Mouse (Mus musculus): ENCODE data around the gene Zbtb48. TPM values are rescaled to one million over a fixed set of nuclear protein-coding genes. Genes with fewer than 3 reads are reported as not detected.

Gene Zbtb48
- polyA plus RNA-seq, 1 experiment: not detected

- 82% methylated on average over 6 of the region's 6 CpGs for WGBS
- no peak overlapping the region for H3K4me3 ChIP-seq (ENCODE audit: insufficient read depth, low read depth, low read length)
- TF ChIP-seq CTCF (IDR thresholded peaks at IDR 0.05; ENCODE audit: insufficient read depth, low read depth, low read length): no peak
- TF ChIP-seq POLR2A (IDR thresholded peaks at IDR 0.05; ENCODE audit: insufficient read depth, low read depth, low read length): no peak
Measured at GRCm38 (mm10) chr4:152019073-152019472, 8.4 kb downstream of the Zbtb48 start.

GRCm38 (mm10) chr4:152013036-152013813 is 14.2 kb downstream of the Zbtb48 start:
- 79% methylated on average over 12 of the region's 12 CpGs for WGBS
- Histone ChIP-seq H3K4me3 (ENCODE audit: insufficient read depth, low read depth, low read length) (no peak overlapping the region), H3K27ac (ENCODE audit: insufficient read depth, low read depth, low read length) (no peak overlapping the region), H3K4me1 (ENCODE audit: control insufficient read depth, insufficient read depth, low read length) (peaks cover 34% of the 10 kb centered on the region)
- TF ChIP-seq CTCF (IDR thresholded peaks at IDR 0.05; ENCODE audit: insufficient read depth, low read depth, low read length) (no peak), POLR2A (IDR thresholded peaks at IDR 0.05; ENCODE audit: insufficient read depth, low read depth, low read length) (no peak)

More at GRCm38 (mm10) chr4:152019073-152019472, 8.4 kb downstream of the Zbtb48 start:
- Histone ChIP-seq H3K27ac (ENCODE audit: insufficient read depth, low read depth, low read length) (no peak overlapping the region), H3K4me1 (ENCODE audit: control insufficient read depth, insufficient read depth, low read length) (peaks cover under 1% of the 10 kb centered on the region; the same call in 1 of the 2 replicates)

- H3K27ac ChIP-seq (ENCODE audit: insufficient read depth, low read depth, low read length): no peak overlapping the region
- WGBS: 91% methylated on average over 16 of the region's 16 CpGs
Measured at GRCm38 (mm10) chr4:152012109-152012508, 15.4 kb downstream of the Zbtb48 start.

GRCm38 (mm10) chr4:152011171-152011760 is 16.2 kb downstream of the Zbtb48 start:
- TF ChIP-seq CTCF (IDR thresholded peaks at IDR 0.05; ENCODE audit: insufficient read depth, low read depth, low read length) (no peak), POLR2A (IDR thresholded peaks at IDR 0.05; ENCODE audit: insufficient read depth, low read depth, low read length) (no peak)
- Histone ChIP-seq H3K4me3 (ENCODE audit: insufficient read depth, low read depth, low read length) (peak overlapping the region; percentile 78), H3K27ac (ENCODE audit: insufficient read depth, low read depth, low read length) (no peak overlapping the region)

More at GRCm38 (mm10) chr4:152012109-152012508, 15.4 kb downstream of the Zbtb48 start:
- Histone ChIP-seq H3K4me3 (ENCODE audit: insufficient read depth, low read depth, low read length) (no peak overlapping the region), H3K4me1 (ENCODE audit: control insufficient read depth, insufficient read depth, low read length) (peaks cover 44% of the 10 kb centered on the region)
- TF ChIP-seq CTCF (IDR thresholded peaks at IDR 0.05; ENCODE audit: insufficient read depth, low read depth, low read length) (no peak), POLR2A (IDR thresholded peaks at IDR 0.05; ENCODE audit: insufficient read depth, low read depth, low read length) (no peak)

GRCm38 (mm10) chr4:152010707-152011134 is 16.8 kb downstream of the Zbtb48 start:
- Histone ChIP-seq H3K4me3 (ENCODE audit: insufficient read depth, low read depth, low read length) (peak overlapping the region; percentile 78), H3K4me1 (ENCODE audit: control insufficient read depth, insufficient read depth, low read length) (peaks cover 46% of the 10 kb centered on the region), H3K27ac (ENCODE audit: insufficient read depth, low read depth, low read length) (no peak overlapping the region)
- WGBS: 17% methylated on average over 13 of the region's 13 CpGs
- TF ChIP-seq CTCF (IDR thresholded peaks at IDR 0.05; ENCODE audit: insufficient read depth, low read depth, low read length): no peak

More at GRCm38 (mm10) chr4:152011171-152011760, 16.2 kb downstream of the Zbtb48 start:
- 80% methylated on average over 8 of the region's 8 CpGs for WGBS
- peaks cover 46% of the 10 kb centered on the region for H3K4me1 ChIP-seq (ENCODE audit: control insufficient read depth, insufficient read depth, low read length)

GRCm38 (mm10) chr4:152010091-152010706 is 17.3 kb downstream of the Zbtb48 start:
- TF ChIP-seq POLR2A (IDR thresholded peaks at IDR 0.05; ENCODE audit: insufficient read depth, low read depth, low read length) (no peak), CTCF (IDR thresholded peaks at IDR 0.05; ENCODE audit: insufficient read depth, low read depth, low read length) (no peak)
- no peak overlapping the region for H3K27ac ChIP-seq (ENCODE audit: insufficient read depth, low read depth, low read length)
- peaks cover 46% of the 10 kb centered on the region for H3K4me1 ChIP-seq (ENCODE audit: control insufficient read depth, insufficient read depth, low read length)
- peak overlapping the region; percentile 78 for H3K4me3 ChIP-seq (ENCODE audit: insufficient read depth, low read depth, low read length)
- WGBS: 3% methylated on average over 10 of the region's 10 CpGs

- peaks cover 46% of the 10 kb centered on the region for H3K4me1 ChIP-seq (ENCODE audit: control insufficient read depth, insufficient read depth, low read length)
- peak overlapping the region; percentile 78 for H3K4me3 ChIP-seq (ENCODE audit: insufficient read depth, low read depth, low read length)
- no peak for TF ChIP-seq POLR2A (IDR thresholded peaks at IDR 0.05; ENCODE audit: insufficient read depth, low read depth, low read length)
- peak; percentile 28; the same call in 1 of the 2 replicates for TF ChIP-seq CTCF (IDR thresholded peaks at IDR 0.05; ENCODE audit: insufficient read depth, low read depth, low read length)
- peak overlapping the region; percentile 60 for H3K27ac ChIP-seq (ENCODE audit: insufficient read depth, low read depth, low read length)
- under 1% methylated on average over 115 of the region's 115 CpGs for WGBS
Measured at GRCm38 (mm10) chr4:152009076-152010051, 18.1 kb downstream of the Zbtb48 start.

- peaks cover 45% of the 10 kb centered on the region for H3K4me1 ChIP-seq (ENCODE audit: control insufficient read depth, insufficient read depth, low read length)
- H3K4me3 ChIP-seq (ENCODE audit: insufficient read depth, low read depth, low read length): peak within 1 kb of the TSS; percentile 78
- peak within 1 kb of the TSS; percentile 73 for H3K27ac ChIP-seq (ENCODE audit: insufficient read depth, low read depth, low read length)
- TF ChIP-seq POLR2A (IDR thresholded peaks at IDR 0.05; ENCODE audit: insufficient read depth, low read depth, low read length): peak; percentile 92
- no peak for TF ChIP-seq CTCF (IDR thresholded peaks at IDR 0.05; ENCODE audit: insufficient read depth, low read depth, low read length)
- WGBS: under 1% methylated on average over 45 of the region's 45 CpGs
Measured at GRCm38 (mm10) chr4:152008622-152009075, 18.8 kb downstream of the Zbtb48 start, which contains the start of gene Klhl21. Gene Klhl21, plus strand, starts transcription at chr4:152008803.
